Mouse (Mus musculus) small intestine, adult 2 months (tissue): ENCODE results near the gene Car5a. TPM values are rescaled to one million over a fixed set of nuclear protein-coding genes. Genes with fewer than 3 reads are reported as not detected.

ENCODE experiments used
- H3K27ac ChIP-seq: fragments of 200-500 bp; 2 replicates; pipeline ENCODE4 v1.5.1; 2012; ENCODE audit warnings: low read depth, low read length, control low read depth, inconsistent platforms; ENCODE audit not compliant: insufficient read depth
- H3K27me3 ChIP-seq: fragments of 200-500 bp; 2 replicates; pipeline ENCODE4 v1.6.1; 2012; ENCODE audit warnings: mild to moderate bottlenecking, moderate library complexity, low read length, inconsistent platforms; ENCODE audit not compliant: control insufficient read depth, insufficient read depth
- H3K36me3 ChIP-seq: fragments of 200-500 bp; 2 replicates; pipeline ENCODE4 v1.6.1; 2012; ENCODE audit warnings: mild to moderate bottlenecking, low read length, control low read depth, inconsistent platforms; ENCODE audit not compliant: control insufficient read depth, insufficient read depth
- H3K4me1 ChIP-seq: fragments of 200-500 bp; 2 replicates; pipeline ENCODE4 v1.6.1; 2012; ENCODE audit warnings: low read length, inconsistent platforms, mixed read lengths; ENCODE audit not compliant: control insufficient read depth, insufficient read depth, insufficient read length
- H3K4me3 ChIP-seq: fragments of 200-500 bp; 2 replicates; pipeline ENCODE4 v1.5.1; 2012; ENCODE audit warnings: low read depth, mild to moderate bottlenecking, control low read depth, inconsistent platforms, low read length, moderate library complexity
- CTCF ChIP-seq: fragments of 200-500 bp; IDR thresholded peaks from 2 replicates; pipeline ENCODE4 v1.5.1; 2012; ENCODE audit warnings: low read depth, mild to moderate bottlenecking, control low read depth, inconsistent platforms, low read length, moderate library complexity, mixed read lengths; ENCODE audit not compliant: insufficient replicate concordance, insufficient read length; ENCODE audit errors: extremely low read depth
- POLR2A ChIP-seq: fragments of 200-500 bp; IDR thresholded peaks from 2 replicates; pipeline ENCODE4 v1.6.1; 2012; ENCODE audit warnings: low read depth, mild to moderate bottlenecking, control low read depth, inconsistent platforms, low read length, moderate library complexity
- WGBS: fragments of 180-500 bp; shearing (Covaris S2); methylation state at CpG from one replicate; pipeline ENCODE4 v1.1.7; 2018; 5-methylcytosine and 5-hydroxymethylcytosine counted together
- polyA plus RNA-seq: library from polyadenylated mRNA; depleted of rRNA; stranded (reverse); fragments of >200 nt; gene quantifications from 2 replicates; pipeline ENCODE4 v1.2.3, GENCODE M21; 2012; rRNA removed

The Car5a gene
- 0.11 TPM in 1 of 2 replicates, not detected in the other for polyA plus RNA-seq

GRCm38 (mm10) chr8:121944831-121945230 lies at the start of gene Car5a:
TSS of gene Car5a (minus strand) at chr8:121944904.
- no peak for TF ChIP-seq POLR2A
- TF ChIP-seq CTCF = no peak
- Histone ChIP-seq H3K4me3 (no peak within 1 kb of the TSS), H3K27me3 (no peaks in the 10 kb centered on the region), H3K27ac (no peak within 1 kb of the TSS), H3K4me1 (peaks cover 14% of the 10 kb centered on the region), H3K36me3 (no peaks in the 10 kb centered on the region)

- TF ChIP-seq POLR2A (no peak), CTCF (no peak)
- WGBS = 79% methylated on average over 4 of the region's 4 CpGs
- Histone ChIP-seq H3K4me1 (no peaks in the 10 kb centered on the region), H3K27me3 (no peaks in the 10 kb centered on the region), H3K4me3 (no peak overlapping the region), H3K27ac (no peak overlapping the region), H3K36me3 (peaks cover 42% of the 10 kb centered on the region)
Measured at GRCm38 (mm10) chr8:121992911-121993310, 48.2 kb upstream of the Car5a start.

- Histone ChIP-seq H3K27me3 (no peaks in the 10 kb centered on the region), H3K4me3 (no peak overlapping the region), H3K36me3 (peaks cover 30% of the 10 kb centered on the region), H3K4me1 (no peaks in the 10 kb centered on the region), H3K27ac (no peak overlapping the region)
- TF ChIP-seq POLR2A (no peak), CTCF (no peak)
- WGBS = 72% methylated on average over 7 of the region's 7 CpGs
Measured at GRCm38 (mm10) chr8:121991611-121992010, 46.9 kb upstream of the Car5a start.

- Histone ChIP-seq H3K36me3 (peaks cover 30% of the 10 kb centered on the region), H3K4me3 (no peak overlapping the region), H3K27ac (no peak overlapping the region), H3K4me1 (no peaks in the 10 kb centered on the region), H3K27me3 (no peaks in the 10 kb centered on the region)
- TF ChIP-seq POLR2A = no peak
- TF ChIP-seq CTCF = no peak
- WGBS = 85% methylated on average over 9 of the region's 9 CpGs
Measured at GRCm38 (mm10) chr8:121990506-121991255, 46.0 kb upstream of the Car5a start.

DNA sequence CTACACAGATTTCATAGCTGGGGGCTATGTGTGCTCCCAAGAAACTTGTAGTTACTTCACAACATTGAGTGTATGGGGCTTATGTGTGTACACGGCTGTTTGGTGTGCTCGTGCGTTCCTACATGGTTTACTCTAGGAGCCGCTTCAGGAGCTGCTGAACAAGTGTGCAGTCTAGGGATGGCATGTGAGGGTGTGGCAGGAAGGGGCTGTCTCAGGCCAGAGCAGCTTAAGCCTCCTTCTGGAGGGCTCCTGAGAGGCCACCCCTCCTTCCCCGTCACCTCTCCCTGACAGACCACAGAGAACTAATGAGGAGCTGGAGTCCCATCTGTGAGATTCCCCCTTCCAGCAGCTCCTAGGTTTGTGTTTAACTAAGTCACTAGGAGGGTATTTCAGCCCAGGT lies 43.2 kb upstream of the Car5a start:
- no peak overlapping the region for H3K4me3 ChIP-seq
- TF ChIP-seq POLR2A (no peak), CTCF (no peak)
- WGBS = 90% methylated on average over 5 of the region's 5 CpGs
- H3K36me3 ChIP-seq = peaks cover 33% of the 10 kb centered on the region
- H3K4me1 ChIP-seq = no peaks in the 10 kb centered on the region
- H3K27me3 ChIP-seq = no peaks in the 10 kb centered on the region
- no peak overlapping the region for H3K27ac ChIP-seq

GRCm38 (mm10) chr8:121985673-121986072 lies 41.0 kb upstream of the Car5a start:
- 100% methylated on average over 3 of the region's 3 CpGs for WGBS
- Histone ChIP-seq H3K36me3 (peaks cover 30% of the 10 kb centered on the region), H3K4me1 (no peaks in the 10 kb centered on the region; the same call in 1 of the 2 replicates), H3K27me3 (no peaks in the 10 kb centered on the region), H3K4me3 (no peak overlapping the region), H3K27ac (no peak overlapping the region)
- TF ChIP-seq CTCF (no peak), POLR2A (no peak)

- no peak for TF ChIP-seq POLR2A
- TF ChIP-seq CTCF = no peak
Measured at GRCm38 (mm10) chr8:121981520-121981895, 36.8 kb upstream of the Car5a start.

More at GRCm38 (mm10) chr8:121981520-121981895, 36.8 kb upstream of the Car5a start:
- no peaks in the 10 kb centered on the region; the same call in 1 of the 2 replicates for H3K4me1 ChIP-seq
- WGBS = 78% methylated on average over 7 of the region's 7 CpGs
- H3K36me3 ChIP-seq = peaks cover 32% of the 10 kb centered on the region
- H3K4me3 ChIP-seq = no peak overlapping the region
- no peaks in the 10 kb centered on the region for H3K27me3 ChIP-seq
- H3K27ac ChIP-seq = no peak overlapping the region
